Mouse (Mus musculus) frontal cortex, postnatal 36 days (tissue): ENCODE measurements around the gene Atg10.
A peak's percentile ranks its signal among the peaks of the same experiment; 100 is the strongest.

Experiments used
- DNase-seq, 2 experiments: peaks; one replicate each; pipeline ENCODE4 v3.0.0; 2022; ENCODE audit warnings: low spot score in 2 of 2

The Atg10 gene

DNA sequence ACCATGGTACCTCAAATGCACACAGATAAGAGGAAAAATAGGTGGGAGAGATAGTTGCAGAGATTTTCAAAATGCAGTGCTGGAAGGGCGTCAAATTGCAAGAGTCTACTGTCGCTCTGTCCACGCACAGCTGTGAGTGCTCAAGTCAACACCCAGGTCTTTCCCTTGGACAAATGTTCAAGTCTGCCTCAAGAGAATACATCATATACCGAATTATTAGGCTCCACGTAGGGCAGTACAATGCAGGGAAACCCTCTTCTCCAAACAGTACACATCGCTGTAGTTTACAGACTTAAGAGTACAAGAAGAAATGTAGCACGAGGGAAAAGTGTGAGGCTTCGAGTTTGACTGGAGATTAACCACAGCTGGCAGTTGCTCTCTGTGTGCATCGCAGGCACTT is 200.3 kb downstream of the Atg10 start:
- no peak for DNase-seq

DNA sequence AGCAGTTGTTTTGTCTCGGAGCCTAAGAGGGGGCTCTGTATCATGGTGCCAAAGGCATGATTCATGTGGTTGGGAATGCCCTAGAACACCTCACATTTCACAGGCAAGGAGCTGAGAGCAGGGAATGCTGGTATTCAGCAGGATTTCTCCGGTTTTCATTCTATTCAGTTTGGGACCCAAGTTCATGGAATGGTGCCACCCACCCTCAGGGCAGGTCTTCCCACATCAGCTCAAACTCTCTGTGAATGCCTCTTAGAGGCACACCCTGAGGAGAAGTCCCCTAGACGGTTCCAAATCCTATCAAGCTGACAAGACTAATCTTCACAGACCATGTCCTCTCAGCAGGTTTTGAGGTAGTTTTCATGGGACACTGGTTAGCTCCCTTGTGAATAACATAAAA is 211.9 kb downstream of the Atg10 start:
- no peak for DNase-seq

DNA sequence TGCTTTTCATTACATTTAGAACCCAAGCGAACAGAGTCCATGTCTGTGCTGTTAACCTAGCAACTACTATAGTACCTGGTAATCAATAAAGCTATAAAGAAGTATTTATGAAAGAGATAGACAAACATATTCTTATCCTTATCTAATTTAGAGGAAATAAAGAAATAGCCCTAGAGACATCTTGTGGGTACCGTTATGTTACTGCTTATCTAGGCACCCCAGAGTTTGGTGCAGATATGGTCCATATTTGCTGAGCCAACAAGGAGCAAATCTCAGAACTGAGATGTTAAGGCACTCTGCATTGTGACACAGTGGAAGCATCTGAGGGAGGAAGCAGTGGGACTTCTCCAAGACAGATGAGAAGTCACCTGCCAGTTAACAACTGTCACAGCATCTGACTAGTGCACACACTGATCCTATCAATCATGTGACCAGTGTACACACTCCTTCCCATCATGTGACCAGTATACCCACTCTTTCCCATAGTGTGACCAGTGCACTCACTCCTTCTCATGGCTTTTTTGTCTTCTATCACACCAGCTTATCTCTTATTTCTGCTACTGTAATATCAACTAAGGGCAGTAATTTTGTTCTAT is 228.6 kb downstream of the Atg10 start:
- no peak for DNase-seq

DNA sequence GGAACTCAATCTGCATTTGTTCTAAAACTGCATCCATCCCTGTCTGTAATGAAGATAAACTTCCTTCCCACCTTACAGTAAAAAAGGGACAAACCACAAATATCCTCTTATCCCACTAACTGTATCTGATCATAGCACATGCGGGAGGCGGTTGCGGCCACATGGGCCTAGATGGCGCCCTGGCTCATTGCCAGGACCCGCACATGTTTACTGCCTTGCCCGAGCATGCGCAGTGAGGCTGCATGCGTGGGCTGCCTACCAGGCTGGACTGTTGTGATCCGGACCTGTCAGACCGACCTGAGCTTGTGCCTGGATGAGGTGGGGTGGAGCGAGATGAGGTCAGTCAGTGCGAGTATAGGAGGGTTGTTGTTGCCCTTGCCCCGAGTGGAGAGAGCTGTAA is 230.2 kb downstream of the Atg10 start:
- peak; percentile 40 to 42 for DNase-seq

DNA sequence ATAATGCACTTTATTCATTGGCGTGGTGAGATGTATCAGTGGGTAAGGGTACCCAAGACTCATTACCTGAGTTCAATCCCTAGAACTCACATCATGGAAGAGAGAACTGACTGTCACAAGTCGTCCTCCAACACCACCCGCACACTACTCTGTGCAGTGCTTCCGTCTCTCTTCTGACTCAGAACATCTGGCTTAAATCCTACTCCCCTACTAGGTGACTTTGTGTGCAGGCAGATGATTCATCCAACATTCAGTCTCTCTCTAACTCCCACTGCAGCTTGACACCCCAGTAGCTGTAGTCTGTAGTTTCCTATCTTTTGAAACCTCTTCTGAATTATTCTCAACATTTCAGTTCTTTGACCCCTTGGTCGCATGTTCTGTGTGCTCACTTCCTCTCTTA is 230.8 kb downstream of the Atg10 start:
- peak; percentile 36 to 53 for DNase-seq

DNA sequence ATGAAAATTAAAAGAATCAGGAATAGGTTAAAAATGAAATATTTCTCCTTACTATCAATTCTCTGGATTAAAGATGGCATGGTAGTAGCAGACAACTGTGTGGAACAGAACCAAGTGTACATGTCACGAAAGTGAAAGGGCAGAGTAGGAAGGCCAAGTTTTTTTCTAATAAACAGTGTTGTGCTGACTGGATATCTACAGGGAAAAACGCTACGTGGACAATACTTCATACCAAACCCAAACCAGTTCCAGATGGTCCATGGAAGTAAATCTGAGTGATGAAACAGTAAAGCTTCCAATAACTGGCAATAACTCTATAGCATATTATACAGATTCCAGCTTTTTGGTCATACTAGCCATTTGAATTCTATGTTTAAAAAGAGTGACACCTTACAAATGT is 235.5 kb downstream of the Atg10 start:
- DNase-seq = no peak

DNA sequence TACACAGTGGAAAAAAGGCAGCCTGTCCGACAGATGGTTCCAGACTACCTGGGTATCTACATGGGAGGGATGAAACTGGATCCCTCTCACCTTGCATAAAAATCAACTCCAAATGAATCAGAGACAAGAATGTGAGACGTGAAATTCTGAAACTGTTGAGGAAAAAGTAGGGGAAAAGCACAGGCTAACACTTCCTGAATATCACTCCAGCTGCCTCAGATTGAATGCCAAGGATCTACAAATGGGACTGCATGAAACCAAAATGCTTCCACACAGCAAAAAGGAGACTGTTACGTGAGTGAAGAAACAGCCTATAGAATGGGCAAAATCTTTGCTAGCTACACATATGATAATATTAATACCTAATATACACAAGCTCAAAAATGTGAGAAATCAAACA is 238.4 kb downstream of the Atg10 start:
- DNase-seq = peak in 1 of 2 experiments; percentile 29

DNA sequence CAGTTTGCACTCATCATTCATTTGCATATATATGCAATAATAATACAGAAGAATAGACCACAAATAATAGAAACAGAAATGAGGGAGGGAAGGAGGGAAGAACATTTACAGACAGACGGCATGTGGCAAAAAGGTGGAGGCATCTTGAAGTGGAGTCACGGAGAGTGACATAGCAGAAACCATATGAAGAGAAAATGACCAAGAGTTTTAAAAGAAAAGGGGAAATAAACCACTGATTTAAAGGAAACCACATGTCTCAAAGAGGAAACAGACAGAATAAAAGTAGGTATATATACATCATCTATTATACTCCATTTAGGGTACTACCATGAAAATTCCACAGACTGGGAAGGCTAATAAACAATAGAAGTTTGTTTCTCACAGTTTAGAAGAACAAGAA is 239.7 kb downstream of the Atg10 start:
- no peak for DNase-seq

DNA sequence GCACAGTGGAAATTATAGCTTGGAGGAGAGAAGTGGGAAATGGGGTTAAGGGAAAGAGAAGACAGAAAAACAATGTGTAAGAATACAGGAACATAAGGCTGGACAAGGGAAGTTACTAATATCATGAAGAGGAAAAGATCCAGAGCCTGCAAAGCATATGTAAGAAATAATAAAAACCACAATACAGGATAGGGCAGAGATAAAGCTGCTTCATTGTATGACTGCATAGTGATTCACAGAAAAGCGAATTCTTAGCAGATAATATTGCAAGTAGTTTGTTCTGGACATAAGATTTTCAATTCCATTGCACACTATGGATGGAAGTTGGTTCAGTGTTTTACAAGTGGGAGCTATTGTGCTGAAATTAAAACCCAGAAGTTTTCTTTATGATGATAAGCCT is 242.0 kb downstream of the Atg10 start:
- no peak for DNase-seq

DNA sequence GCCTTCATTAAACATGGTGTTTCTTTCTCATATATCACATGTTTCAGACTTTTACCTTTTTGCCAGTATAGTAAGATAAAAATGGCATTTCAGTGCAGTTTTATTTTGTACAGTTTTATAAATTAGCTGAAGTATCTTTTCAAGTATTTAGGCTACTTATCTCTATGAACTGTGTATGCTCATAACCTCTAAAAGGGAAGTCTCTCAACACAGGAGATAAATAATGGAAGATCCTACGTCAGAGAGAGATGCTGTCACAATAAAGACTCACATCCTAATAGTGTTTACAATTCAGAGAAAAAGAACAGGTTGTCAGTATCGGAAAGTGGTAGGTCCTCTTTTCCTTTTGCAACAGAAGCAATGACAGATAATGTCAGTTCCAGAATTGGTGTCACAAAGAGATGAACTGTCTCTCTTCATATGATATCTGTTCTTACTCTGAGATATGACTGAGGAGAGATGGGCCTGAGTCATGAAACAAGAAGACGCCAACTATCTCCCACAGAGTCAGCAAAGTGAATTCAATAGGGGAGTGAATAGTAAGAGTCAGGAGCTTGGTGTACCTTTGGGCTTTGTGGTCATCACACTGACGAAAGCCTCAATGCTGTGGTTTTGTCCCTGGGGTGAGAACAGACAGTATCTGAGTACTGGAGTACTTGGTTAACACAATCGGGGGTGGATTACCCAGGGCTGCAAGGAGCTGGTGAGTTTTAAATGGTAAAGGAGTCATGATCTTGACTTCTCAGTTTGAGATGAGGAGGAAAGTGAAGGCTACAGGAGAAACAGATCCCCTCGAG is 242.7 kb downstream of the Atg10 start:
- no peak for DNase-seq

DNA sequence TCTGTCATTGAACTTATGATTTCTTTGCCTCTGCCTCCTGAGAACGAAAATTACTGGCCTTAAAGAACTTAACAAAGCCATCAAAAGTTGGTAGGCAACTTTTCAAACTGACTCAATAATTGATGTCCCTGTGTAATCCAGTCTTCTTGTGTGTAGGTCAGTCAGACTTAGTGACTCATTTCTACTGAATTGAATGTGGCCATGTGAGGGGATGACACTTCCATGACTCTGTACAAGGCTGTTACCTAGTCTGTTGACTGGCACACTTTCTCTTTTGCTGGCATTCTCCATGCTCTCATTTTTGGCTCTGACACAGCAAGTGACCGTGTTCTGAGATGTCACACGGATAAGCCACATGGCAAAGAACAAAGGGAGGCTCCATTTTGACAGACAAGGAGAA is 246.7 kb downstream of the Atg10 start:
- DNase-seq = no peak

DNA sequence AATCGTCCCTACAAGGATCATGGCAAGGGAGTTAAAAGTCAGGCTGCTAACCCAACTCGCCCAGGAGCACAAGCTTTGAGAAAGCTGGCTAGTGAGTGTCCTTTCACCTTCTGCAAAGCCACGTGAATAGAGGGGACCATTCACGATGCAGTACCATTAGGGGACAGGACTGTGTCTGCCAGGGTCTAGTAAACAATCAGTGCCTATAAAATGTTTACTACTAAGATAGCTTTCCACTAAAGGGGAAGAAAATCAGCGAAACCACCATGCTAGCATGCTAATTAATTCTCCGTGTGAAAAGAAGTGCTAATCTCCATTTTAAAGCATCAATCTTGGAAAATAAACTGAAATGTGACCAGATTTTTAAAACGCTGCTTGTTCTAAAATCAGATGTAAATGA is 250.4 kb downstream of the Atg10 start:
- DNase-seq = no peak

DNA sequence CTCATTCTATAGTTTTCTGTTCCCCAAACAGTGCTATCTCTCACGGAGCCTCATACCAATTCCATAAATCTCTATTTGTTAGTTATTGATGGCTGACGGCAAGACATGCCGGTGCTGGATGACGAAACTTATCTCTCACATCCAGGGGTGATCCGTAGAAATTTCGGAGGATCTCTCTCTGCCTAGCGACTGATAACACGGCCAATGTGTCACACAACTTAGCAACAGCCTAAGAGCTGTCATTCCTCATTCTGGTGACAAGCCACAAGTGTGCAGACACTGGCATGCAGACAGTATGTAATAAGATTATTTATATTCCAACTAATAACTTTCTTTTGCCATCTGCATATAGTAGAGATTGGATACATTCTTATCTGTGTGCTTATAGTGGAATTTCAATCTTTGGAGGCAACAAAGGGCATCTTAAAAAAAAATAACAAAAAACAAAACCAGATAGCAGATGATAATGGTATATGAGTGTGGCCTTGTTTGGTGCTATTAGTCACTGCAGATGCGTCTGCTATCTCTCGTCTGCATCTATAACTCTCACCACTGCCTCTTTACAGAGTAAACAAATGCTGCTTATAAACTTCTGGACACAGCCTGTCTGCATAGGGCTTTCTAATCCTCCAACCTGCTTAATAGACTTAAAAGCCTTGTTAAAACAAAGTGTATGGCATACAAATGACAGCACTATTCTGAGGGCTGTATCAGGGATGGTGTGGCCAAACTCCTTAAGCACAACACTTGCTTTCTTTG is 253.3 kb downstream of the Atg10 start:
- no peak for DNase-seq

DNA sequence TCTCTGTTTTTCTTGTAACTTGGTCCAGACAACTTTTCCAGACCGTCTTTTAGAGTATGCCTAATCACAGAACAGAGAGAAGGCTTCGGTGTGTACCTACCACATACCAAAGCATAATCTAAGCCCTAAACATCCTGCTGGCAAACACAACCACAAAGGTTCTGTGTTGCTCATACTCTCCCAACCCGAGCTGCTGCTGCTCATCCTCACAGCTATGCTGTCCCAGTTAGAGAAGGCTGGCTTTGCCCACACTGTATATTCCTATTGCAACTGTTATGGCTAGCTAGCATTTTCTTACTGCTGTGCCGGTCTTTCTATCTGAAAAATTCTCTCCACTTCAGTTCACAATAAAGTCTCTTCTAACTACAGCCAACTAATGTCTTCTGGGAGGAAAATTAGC is 254.8 kb downstream of the Atg10 start:
- no peak for DNase-seq

DNA sequence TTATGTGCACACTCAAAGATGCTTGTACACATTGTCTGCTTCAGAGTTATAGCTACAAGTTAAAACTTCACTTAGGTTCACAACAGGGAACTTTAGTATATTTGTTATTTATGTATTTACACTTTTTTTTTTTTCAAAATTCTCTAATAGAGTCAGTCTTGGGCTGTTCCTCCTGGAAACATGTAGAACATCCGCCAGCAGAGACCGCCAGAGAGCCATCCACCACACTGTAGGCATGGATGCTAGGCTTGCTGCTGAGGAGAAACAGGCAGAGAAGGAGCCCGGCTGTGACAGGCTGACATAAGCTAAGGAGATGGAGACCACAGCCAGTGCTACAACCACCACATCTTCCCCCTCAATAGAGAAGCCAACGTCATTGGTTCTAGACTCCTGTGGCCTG is 256.3 kb downstream of the Atg10 start:
- DNase-seq = peak; percentile 88 to 91

DNA sequence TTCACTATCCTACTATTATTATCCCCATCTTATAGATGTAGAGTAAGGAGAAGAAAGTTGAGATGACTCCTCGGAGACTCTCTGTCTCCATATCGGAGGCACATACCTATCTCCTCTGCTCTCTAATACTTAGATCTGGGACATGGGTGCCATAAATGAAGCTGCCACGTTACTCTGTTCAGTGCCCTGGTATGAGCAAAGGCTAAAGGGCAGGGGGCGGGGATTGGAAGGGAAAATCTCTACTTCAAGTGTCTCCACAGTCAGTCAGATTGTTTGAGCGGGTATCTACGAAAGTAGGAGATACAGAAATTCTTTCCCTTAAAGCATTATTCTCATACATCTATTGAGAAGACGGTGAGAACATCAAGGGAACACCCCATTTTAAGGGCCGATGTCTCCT is 257.8 kb downstream of the Atg10 start:
- no peak for DNase-seq

DNA sequence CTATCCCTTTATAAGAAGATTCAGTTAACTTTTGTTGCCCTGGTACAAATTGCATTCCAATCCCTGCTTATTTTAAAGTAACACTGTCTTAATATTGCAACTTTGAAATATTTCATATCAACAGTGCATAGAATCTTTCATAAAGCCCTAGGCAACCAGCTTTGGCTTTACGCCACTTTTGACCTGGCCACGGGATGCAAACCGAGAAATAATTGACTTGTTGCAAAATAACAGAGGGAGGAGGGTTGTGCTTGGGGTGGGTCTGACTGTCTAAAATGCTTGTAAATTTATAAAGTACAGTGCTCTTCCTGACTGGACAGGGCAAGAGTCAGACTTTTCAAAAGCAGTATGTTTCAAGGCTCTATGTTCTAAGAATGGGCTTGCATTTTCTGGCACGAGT is 259.3 kb downstream of the Atg10 start:
- DNase-seq = no peak

DNA sequence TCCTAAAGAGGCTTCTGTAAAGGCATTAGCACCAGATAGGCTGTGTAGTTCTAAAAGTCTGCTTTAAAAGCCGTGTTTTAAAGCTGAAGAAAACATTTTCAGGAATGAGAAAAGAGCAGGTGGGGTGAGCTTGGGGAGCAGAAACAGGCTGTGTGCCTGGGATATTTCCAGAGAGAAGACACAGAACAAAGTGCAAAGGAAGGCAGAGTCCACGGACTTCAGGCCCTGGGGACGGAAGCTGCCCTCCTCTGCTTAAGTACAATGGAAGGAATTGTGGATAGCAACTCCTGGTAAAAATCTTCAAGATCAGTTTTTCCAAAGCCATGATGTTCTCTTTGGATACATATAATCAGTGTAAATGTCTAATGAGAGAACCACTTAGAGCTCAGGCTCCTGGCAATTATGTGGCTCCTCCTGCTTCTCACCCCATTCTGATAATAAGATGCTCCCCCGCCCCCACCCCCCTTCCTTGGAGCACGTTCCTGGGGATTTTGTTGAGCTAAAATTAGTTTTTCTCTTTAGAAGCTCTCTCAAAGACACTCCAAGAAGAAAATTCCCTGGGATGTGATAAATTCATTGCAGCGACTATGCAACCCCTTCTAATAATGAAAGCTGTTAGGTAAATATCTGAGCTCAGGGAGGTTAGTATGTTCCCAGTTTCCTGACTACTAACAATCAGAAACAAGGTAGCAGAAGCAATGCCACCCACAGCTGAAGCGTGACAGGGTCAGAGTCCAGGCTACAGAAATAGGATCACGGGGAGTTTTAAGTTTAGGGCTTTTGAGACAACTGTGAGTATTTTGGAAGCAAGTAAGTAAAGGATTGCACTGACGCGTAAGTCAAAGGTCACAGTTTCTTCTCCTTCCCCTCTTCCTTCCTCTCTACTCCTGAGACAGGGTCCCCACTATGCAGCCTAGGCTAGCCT is 260.7 kb downstream of the Atg10 start:
- DNase-seq = no peak

DNA sequence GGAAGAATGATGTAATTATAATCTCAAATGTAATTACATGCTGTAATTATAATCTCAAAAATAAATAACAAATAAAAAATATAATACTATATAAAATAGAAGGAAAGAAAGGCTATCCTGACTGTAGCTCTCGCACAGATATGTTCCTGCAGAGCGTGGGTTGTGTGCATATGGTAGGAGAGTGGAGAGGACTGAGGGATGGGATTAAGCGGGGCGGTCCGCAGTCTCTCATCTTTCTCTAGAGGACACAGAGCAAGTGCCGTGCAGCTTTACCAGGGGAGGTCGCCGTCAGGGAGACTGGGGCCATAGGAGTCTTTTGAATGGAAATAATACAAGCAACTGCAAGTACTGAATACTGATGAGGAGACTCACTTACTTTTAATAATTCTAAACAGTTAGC is 263.2 kb downstream of the Atg10 start:
- DNase-seq = no peak

DNA sequence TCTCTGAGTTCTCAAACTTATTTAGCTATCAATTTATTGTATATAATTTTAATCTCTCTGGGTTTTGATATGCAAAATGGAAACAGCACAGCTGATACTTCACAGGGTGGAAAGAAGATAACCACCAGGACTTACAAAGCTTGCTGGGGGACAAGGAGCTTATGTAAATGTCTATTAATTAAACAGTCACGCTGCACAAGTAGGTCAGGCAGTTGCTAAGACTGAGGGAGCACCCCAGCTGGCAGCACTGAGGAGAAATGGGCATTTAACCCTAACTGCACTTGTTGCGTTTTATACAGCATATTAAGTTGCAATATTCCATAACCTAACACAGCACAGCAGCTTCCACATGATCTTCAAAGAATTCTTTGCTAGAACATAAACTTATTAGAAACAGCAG is 264.9 kb downstream of the Atg10 start:
- no peak for DNase-seq

DNA sequence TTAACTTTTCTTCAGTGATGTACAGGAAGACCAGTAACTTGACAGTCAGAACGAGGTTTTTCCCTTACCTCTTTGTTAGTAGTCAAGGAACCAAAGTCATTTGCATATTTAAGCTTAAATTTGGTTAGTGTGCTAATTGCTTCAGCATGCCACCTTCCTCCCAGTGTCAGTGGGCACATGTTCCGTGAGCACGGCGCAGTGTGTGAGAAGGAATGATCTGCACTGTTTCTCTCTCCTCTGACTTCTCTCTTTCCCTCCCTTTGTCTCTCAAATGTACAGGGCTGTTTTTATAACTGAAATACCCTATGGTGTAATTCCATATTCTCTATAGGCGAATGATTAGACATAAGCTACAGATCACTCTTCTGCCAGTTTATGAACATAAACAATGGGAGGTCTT is 284.2 kb downstream of the Atg10 start:
- DNase-seq = no peak

DNA sequence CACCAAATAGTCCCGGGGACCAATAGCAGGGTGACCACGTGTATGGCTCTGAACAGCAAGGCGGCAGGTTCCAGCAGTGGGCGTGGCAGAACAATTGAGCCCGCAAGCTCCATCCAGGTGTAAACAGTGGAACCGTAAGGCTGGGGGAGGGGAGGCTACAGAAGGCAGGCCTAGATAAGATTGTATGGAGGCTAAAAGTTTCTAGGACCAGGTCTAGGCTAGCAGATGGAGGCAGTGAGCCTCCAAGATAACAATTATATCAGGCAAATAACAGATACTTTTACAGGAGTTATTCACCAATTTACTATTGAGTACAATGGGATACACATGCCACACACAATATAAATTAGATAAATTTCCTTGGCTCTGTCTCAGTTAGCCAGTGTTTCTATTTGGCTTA is 284.6 kb downstream of the Atg10 start:
- DNase-seq = no peak
